Mouse (Mus musculus) hindbrain, embryonic 13.5 days (tissue): ENCODE data around the gene 4930467E23Rik. TPM values are rescaled to one million over a fixed set of nuclear protein-coding genes. Genes with fewer than 3 reads are reported as not detected.
"Not testable (repeated sequence)": the region's sequence is repeated elsewhere in the genome, so short reads cannot be mapped to it uniquely, and the experiment has no call there.

ENCODE experiments used
- ATAC-seq: fragments of 200-750 bp; cut with Nextera tagmentation; 2 replicates; pipeline ENCODE4 v1.8.0; 2017; ENCODE audit warnings: moderate TSS enrichment; ENCODE audit not compliant: low FRiP score
- H3K27ac ChIP-seq: fragments of 300-500 bp; sonication (generic); 2 replicates; pipeline ENCODE4 v1.5.1; 2015; ENCODE audit warnings: inconsistent platforms, mild to moderate bottlenecking, moderate library complexity
- H3K27me3 ChIP-seq: fragments of 300-500 bp; sonication (generic); 2 replicates; pipeline ENCODE4 v1.6.1; 2015; ENCODE audit warnings: mild to moderate bottlenecking, inconsistent platforms
- H3K36me3 ChIP-seq: fragments of 300-500 bp; sonication (generic); 2 replicates; pipeline ENCODE4 v1.6.1; 2015; ENCODE audit warnings: mild to moderate bottlenecking, inconsistent platforms
- H3K4me1 ChIP-seq: fragments of 300-500 bp; sonication (generic); replicated peaks from 2 replicates; pipeline ENCODE4 v1.6.1; 2015; ENCODE audit warnings: inconsistent platforms
- H3K4me2 ChIP-seq: fragments of 300-500 bp; sonication (generic); 2 replicates; pipeline ENCODE4 v1.6.1; 2015; ENCODE audit warnings: inconsistent platforms, mild to moderate bottlenecking, moderate library complexity
- H3K4me3 ChIP-seq: fragments of 300-500 bp; sonication (generic); 2 replicates; pipeline ENCODE4 v1.5.1; 2015; ENCODE audit warnings: mild to moderate bottlenecking, inconsistent platforms
- H3K9ac ChIP-seq: fragments of 300-500 bp; sonication (generic); 2 replicates; pipeline ENCODE4 v1.6.1; 2015; ENCODE audit warnings: mild to moderate bottlenecking, inconsistent platforms
- H3K9me3 ChIP-seq: fragments of 300-500 bp; sonication (generic); 2 replicates; pipeline ENCODE4 v1.6.1; 2016; ENCODE audit warnings: inconsistent platforms
- WGBS: fragments of 180-500 bp; shearing (Covaris S2); methylation state at CpG from one replicate; pipeline ENCODE4 v1.1.7; 2015; 5-methylcytosine and 5-hydroxymethylcytosine counted together
- polyA plus RNA-seq: library from polyadenylated mRNA; unstranded; fragments of >200 nt; fragmentation: Nextera tagmentation; extraction: Ambion mirVana; gene quantifications from 2 replicates; pipeline ENCODE4 v1.2.1, GENCODE M21; 2015

Gene 4930467E23Rik
- polyA plus RNA-seq, 1 experiment from 2014 or later, result not detected

- not testable (repeated sequence) for H3K27ac ChIP-seq, H3K4me3 ChIP-seq, ATAC-seq, H3K4me2 ChIP-seq, H3K27me3 ChIP-seq, H3K9ac ChIP-seq, H3K4me1 ChIP-seq, H3K36me3 ChIP-seq, H3K9me3 ChIP-seq
- WGBS, result 92% methylated on average over 2 of the region's 2 CpGs
Observed at GRCm38 (mm10) chr8:19714426-19714825, 14.9 kb upstream of the 4930467E23Rik start.

GRCm38 (mm10) chr8:19715266-19715665, 14.1 kb upstream of the 4930467E23Rik start:
- H3K9ac ChIP-seq, ATAC-seq, H3K4me1 ChIP-seq, H3K4me2 ChIP-seq, H3K36me3 ChIP-seq, H3K9me3 ChIP-seq, H3K4me3 ChIP-seq, H3K27me3 ChIP-seq, H3K27ac ChIP-seq: not testable (repeated sequence)
- 99% methylated on average over 3 of the region's 3 CpGs for WGBS

GRCm38 (mm10) chr8:19717851-19718250, 11.5 kb upstream of the 4930467E23Rik start:
- H3K4me3 ChIP-seq, H3K9me3 ChIP-seq, H3K27ac ChIP-seq, H3K4me2 ChIP-seq, H3K4me1 ChIP-seq, H3K36me3 ChIP-seq, H3K9ac ChIP-seq, H3K27me3 ChIP-seq, ATAC-seq: not testable (repeated sequence)
- 91% methylated on average over 3 of the region's 3 CpGs for WGBS

- not testable (repeated sequence) for ATAC-seq, H3K27me3 ChIP-seq, H3K9ac ChIP-seq, H3K36me3 ChIP-seq, H3K27ac ChIP-seq, H3K4me3 ChIP-seq, H3K4me2 ChIP-seq, H3K4me1 ChIP-seq, H3K9me3 ChIP-seq
- 66% methylated on average over 3 of the region's 3 CpGs for WGBS
Observed at GRCm38 (mm10) chr8:19719513-19719912, 9.9 kb upstream of the 4930467E23Rik start.

GRCm38 (mm10) chr8:19724871-19725270, 4.5 kb upstream of the 4930467E23Rik start:
- 63% methylated on average over 2 of the region's 2 CpGs for WGBS
- not testable (repeated sequence) for H3K9ac ChIP-seq, H3K36me3 ChIP-seq, H3K4me1 ChIP-seq, H3K27ac ChIP-seq, H3K4me2 ChIP-seq, H3K9me3 ChIP-seq, H3K4me3 ChIP-seq, H3K27me3 ChIP-seq, ATAC-seq

GRCm38 (mm10) chr8:19751773-19752172, 22.4 kb downstream of the 4930467E23Rik start:
- not testable (repeated sequence) for H3K4me2 ChIP-seq, H3K9me3 ChIP-seq, ATAC-seq, H3K27me3 ChIP-seq, H3K27ac ChIP-seq, H3K9ac ChIP-seq, H3K36me3 ChIP-seq, H3K4me3 ChIP-seq, H3K4me1 ChIP-seq

GRCm38 (mm10) chr8:19754178-19754577, 24.8 kb downstream of the 4930467E23Rik start:
- not testable (repeated sequence) for H3K36me3 ChIP-seq, H3K4me1 ChIP-seq, H3K27me3 ChIP-seq, H3K9me3 ChIP-seq, H3K4me2 ChIP-seq, H3K27ac ChIP-seq, ATAC-seq, H3K9ac ChIP-seq, H3K4me3 ChIP-seq
- 71% methylated on average over 3 of the region's 3 CpGs for WGBS

GRCm38 (mm10) chr8:19754961-19755360, 25.6 kb downstream of the 4930467E23Rik start:
- not testable (repeated sequence) for H3K4me1 ChIP-seq, ATAC-seq
- WGBS, result 82% methylated on average over 3 of the region's 3 CpGs

GRCm38 (mm10) chr8:19761660-19762059, 32.3 kb downstream of the 4930467E23Rik start:
- H3K36me3 ChIP-seq, result not testable (repeated sequence)
- WGBS, result 85% methylated on average over 5 of the region's 5 CpGs

More at GRCm38 (mm10) chr8:19754961-19755360, 25.6 kb downstream of the 4930467E23Rik start:
- not testable (repeated sequence) for H3K27ac ChIP-seq, H3K27me3 ChIP-seq, H3K4me3 ChIP-seq, H3K9ac ChIP-seq, H3K4me2 ChIP-seq, H3K36me3 ChIP-seq, H3K9me3 ChIP-seq

GRCm38 (mm10) chr8:19762860-19763592, 33.6 kb downstream of the 4930467E23Rik start:
- H3K9ac ChIP-seq, H3K4me2 ChIP-seq, H3K27ac ChIP-seq, H3K4me1 ChIP-seq, H3K4me3 ChIP-seq, H3K9me3 ChIP-seq, H3K27me3 ChIP-seq, ATAC-seq, H3K36me3 ChIP-seq: not testable (repeated sequence)
- WGBS, result 71% methylated on average over 4 of the region's 4 CpGs

More at GRCm38 (mm10) chr8:19761660-19762059, 32.3 kb downstream of the 4930467E23Rik start:
- not testable (repeated sequence) for H3K4me2 ChIP-seq, ATAC-seq, H3K4me3 ChIP-seq, H3K4me1 ChIP-seq, H3K27me3 ChIP-seq, H3K27ac ChIP-seq, H3K9ac ChIP-seq, H3K9me3 ChIP-seq

GRCm38 (mm10) chr8:19765531-19765930, 36.2 kb downstream of the 4930467E23Rik start:
- H3K36me3 ChIP-seq, H3K4me3 ChIP-seq, ATAC-seq, H3K27ac ChIP-seq, H3K4me1 ChIP-seq, H3K27me3 ChIP-seq, H3K9ac ChIP-seq, H3K9me3 ChIP-seq, H3K4me2 ChIP-seq: not testable (repeated sequence)

- not testable (repeated sequence) for H3K4me3 ChIP-seq, H3K9me3 ChIP-seq, H3K4me2 ChIP-seq, ATAC-seq, H3K36me3 ChIP-seq, H3K9ac ChIP-seq, H3K27me3 ChIP-seq, H3K4me1 ChIP-seq, H3K27ac ChIP-seq
- 86% methylated on average over 4 of the region's 4 CpGs for WGBS
Observed at GRCm38 (mm10) chr8:19773461-19773860, 44.1 kb downstream of the 4930467E23Rik start.

GRCm38 (mm10) chr8:19776311-19776710, 46.9 kb downstream of the 4930467E23Rik start:
- not testable (repeated sequence) for H3K27me3 ChIP-seq, H3K4me2 ChIP-seq, H3K9me3 ChIP-seq, H3K27ac ChIP-seq, H3K4me1 ChIP-seq, H3K9ac ChIP-seq, H3K4me3 ChIP-seq, H3K36me3 ChIP-seq, ATAC-seq
